Mouse (Mus musculus): ENCODE data around the gene Rgs7bp. TPM values are rescaled to one million over a fixed set of nuclear protein-coding genes. Genes with fewer than 3 reads are reported as not detected.

Rgs7bp gene
- polyA plus RNA-seq, 1 experiment: 90.1 TPM

- Histone ChIP-seq H3K27ac (ENCODE audit: insufficient read depth, low read length) (no peak overlapping the region), H3K4me1 (ENCODE audit: control insufficient read depth, insufficient read depth, low read length) (peaks cover 13% of the 10 kb centered on the region; the same call in 1 of the 2 replicates), H3K4me3 (ENCODE audit: insufficient read depth, low read length) (no peak overlapping the region)
- TF ChIP-seq POLR2A (IDR thresholded peaks at IDR 0.05; ENCODE audit: extremely low read depth, insufficient read depth, low read length) (no peak), CTCF (IDR thresholded peaks at IDR 0.05; ENCODE audit: extremely low read depth, insufficient read depth, low read length) (no peak)
These were observed 69.0 kb downstream of the Rgs7bp start for GRCm38 (mm10) chr13:104985691-104986090.

DNA sequence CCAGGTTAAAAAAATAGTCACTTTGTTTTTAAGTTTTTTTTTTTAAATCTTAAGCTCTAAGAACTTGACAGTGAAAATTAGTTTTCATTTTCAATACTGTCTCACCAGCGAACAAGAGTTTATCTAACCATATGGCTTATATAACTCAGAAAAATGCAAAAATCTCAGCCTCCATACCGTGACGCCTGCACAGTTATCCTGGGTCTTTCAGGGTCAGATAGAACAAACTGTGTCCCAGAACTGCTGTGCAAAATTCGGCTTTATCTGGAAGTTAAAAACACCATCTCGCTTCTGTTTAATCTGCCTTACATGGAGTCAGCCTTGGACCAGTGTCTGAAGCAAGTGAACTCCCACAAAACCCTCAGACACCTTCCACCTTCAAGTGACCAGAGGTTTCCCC lies 70.7 kb downstream of the Rgs7bp start:
- H3K4me1 ChIP-seq (ENCODE audit: control insufficient read depth, insufficient read depth, low read length): peaks cover 13% of the 10 kb centered on the region; the same call in 1 of the 2 replicates
- no peak overlapping the region for H3K4me3 ChIP-seq (ENCODE audit: insufficient read depth, low read length)
- H3K27ac ChIP-seq (ENCODE audit: insufficient read depth, low read length): peak overlapping the region; percentile 89
- TF ChIP-seq POLR2A (IDR thresholded peaks at IDR 0.05; ENCODE audit: extremely low read depth, insufficient read depth, low read length) (no peak), CTCF (IDR thresholded peaks at IDR 0.05; ENCODE audit: extremely low read depth, insufficient read depth, low read length) (no peak)

DNA sequence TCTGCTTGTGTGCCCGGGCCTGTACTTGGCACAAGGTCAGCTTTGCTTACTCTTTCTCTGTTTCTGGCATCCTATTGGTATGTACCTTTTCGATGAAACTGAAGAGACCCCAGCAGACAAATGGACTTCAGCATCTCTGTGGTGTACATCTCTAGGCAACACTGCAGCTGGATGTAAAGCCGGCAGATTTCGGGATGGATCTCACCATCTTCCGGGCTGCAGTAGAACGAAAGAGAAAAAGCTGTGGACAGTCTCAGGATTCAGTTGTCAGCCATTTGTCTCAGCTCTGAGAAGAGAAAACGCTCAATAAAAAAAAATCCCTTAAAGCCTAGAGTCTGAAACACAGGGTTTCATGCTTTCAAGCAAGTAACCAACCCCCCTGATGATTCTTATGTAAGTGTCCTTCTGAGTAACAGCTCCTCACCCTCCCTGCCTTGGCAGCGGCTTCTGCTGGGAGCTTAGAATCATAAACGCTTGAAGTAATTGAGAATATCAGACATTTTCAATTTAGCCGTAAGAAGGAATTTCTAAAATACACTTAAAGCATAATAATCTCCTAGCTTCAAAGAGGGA lies 71.9 kb downstream of the Rgs7bp start:
- H3K4me1 ChIP-seq (ENCODE audit: control insufficient read depth, insufficient read depth, low read length): peaks cover 13% of the 10 kb centered on the region; the same call in 1 of the 2 replicates
- peak overlapping the region; percentile 63 for H3K27ac ChIP-seq (ENCODE audit: insufficient read depth, low read length)
- TF ChIP-seq CTCF (IDR thresholded peaks at IDR 0.05; ENCODE audit: extremely low read depth, insufficient read depth, low read length) (no peak), POLR2A (IDR thresholded peaks at IDR 0.05; ENCODE audit: extremely low read depth, insufficient read depth, low read length) (0 out of 2 replicates have a peak, but pooled peaks have one; percentile 29)
- H3K4me3 ChIP-seq (ENCODE audit: insufficient read depth, low read length): no peak overlapping the region; the same call in 1 of the 2 replicates

DNA sequence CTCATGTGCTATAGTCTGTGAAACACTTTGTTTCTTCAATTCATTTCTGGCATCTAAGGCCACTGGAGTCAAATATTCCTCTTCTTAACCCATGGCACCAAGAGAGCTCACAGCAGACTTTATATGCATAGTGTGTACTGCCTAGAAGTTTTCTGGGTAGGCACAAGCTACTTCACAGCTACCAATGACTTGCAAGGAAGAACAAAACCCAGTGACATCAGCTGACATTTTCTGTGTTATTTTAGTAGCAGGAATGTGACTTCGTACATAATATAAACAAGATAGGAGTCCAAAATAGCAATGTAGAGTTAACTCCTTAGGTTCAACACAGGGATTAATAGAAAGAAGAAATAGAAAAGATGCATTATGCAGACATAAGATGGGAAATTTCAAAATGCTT lies 76.6 kb downstream of the Rgs7bp start:
- Histone ChIP-seq H3K4me1 (ENCODE audit: control insufficient read depth, insufficient read depth, low read length) (peaks cover 9% of the 10 kb centered on the region), H3K4me3 (ENCODE audit: insufficient read depth, low read length) (no peak overlapping the region), H3K27ac (ENCODE audit: insufficient read depth, low read length) (no peak overlapping the region)
- TF ChIP-seq POLR2A (IDR thresholded peaks at IDR 0.05; ENCODE audit: extremely low read depth, insufficient read depth, low read length) (no peak), CTCF (IDR thresholded peaks at IDR 0.05; ENCODE audit: extremely low read depth, insufficient read depth, low read length) (no peak)

- Histone ChIP-seq H3K4me3 (ENCODE audit: insufficient read depth, low read length) (no peak overlapping the region), H3K27ac (ENCODE audit: insufficient read depth, low read length) (no peak overlapping the region), H3K4me1 (ENCODE audit: control insufficient read depth, insufficient read depth, low read length) (peaks cover 2% of the 10 kb centered on the region; the same call in 1 of the 2 replicates)
- TF ChIP-seq POLR2A (IDR thresholded peaks at IDR 0.05; ENCODE audit: extremely low read depth, insufficient read depth, low read length) (no peak), CTCF (IDR thresholded peaks at IDR 0.05; ENCODE audit: extremely low read depth, insufficient read depth, low read length) (no peak)
These were observed 87.2 kb downstream of the Rgs7bp start for GRCm38 (mm10) chr13:104967486-104967885.

DNA sequence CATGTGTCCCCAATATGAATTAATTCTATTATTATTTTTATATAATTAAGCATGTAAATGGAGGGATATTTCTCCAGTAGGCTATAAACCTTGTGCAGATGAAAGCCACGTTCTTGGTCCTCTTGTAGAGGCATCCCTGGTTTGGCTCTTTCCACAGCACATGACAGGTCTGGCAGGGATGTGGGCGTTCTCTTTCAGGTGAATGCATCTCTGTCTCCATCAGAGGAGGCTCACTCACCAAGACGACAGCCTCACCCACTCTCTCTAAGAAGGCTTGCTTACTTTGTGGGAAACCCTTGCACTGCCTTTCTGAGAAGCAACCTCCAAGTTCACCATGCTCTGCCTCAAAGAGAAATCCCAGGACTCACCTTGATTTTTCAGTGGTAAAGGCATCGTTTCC lies 91.0 kb downstream of the Rgs7bp start:
- Histone ChIP-seq H3K27ac (ENCODE audit: insufficient read depth, low read length) (no peak overlapping the region), H3K4me3 (ENCODE audit: insufficient read depth, low read length) (no peak overlapping the region), H3K4me1 (ENCODE audit: control insufficient read depth, insufficient read depth, low read length) (peaks cover 14% of the 10 kb centered on the region)
- TF ChIP-seq POLR2A (IDR thresholded peaks at IDR 0.05; ENCODE audit: extremely low read depth, insufficient read depth, low read length) (no peak), CTCF (IDR thresholded peaks at IDR 0.05; ENCODE audit: extremely low read depth, insufficient read depth, low read length) (no peak)

DNA sequence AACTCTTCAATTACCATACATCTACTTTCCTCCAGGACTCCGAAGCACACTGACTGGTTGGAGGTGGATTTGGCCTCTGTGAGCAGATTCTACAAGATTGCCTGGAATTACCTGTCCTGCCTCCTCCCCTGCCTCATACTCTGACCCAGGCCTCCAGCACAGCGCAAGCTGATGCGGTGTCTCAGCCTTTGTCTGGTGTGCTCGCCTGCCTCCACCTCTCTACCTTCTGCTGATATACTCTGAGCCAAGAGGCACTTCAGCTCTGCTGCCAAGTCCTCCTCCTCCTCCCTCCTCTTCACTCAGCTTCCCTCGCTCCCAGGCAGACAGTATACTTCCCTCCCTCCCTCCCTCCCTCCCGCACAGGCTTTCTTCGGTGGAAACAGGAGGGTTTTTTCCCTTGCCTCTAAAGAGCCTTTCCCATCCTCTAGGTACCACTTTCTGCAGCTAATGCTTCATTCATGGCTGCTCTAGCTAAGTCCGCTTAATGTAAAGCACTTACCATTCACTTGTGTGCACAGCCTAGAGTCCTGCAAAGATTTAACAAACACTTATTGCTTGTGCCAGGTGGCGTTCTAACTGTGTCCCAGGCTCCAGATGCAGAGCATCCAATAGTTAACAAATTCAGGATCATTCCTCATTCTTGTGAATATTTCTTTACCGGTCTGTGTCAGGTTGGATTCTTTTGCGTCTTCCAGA lies 91.9 kb downstream of the Rgs7bp start:
- Histone ChIP-seq H3K4me1 (ENCODE audit: control insufficient read depth, insufficient read depth, low read length) (peaks cover 14% of the 10 kb centered on the region), H3K4me3 (ENCODE audit: insufficient read depth, low read length) (no peak overlapping the region), H3K27ac (ENCODE audit: insufficient read depth, low read length) (peak overlapping the region; percentile 61)
- TF ChIP-seq POLR2A (IDR thresholded peaks at IDR 0.05; ENCODE audit: extremely low read depth, insufficient read depth, low read length) (no peak), CTCF (IDR thresholded peaks at IDR 0.05; ENCODE audit: extremely low read depth, insufficient read depth, low read length) (no peak)

DNA sequence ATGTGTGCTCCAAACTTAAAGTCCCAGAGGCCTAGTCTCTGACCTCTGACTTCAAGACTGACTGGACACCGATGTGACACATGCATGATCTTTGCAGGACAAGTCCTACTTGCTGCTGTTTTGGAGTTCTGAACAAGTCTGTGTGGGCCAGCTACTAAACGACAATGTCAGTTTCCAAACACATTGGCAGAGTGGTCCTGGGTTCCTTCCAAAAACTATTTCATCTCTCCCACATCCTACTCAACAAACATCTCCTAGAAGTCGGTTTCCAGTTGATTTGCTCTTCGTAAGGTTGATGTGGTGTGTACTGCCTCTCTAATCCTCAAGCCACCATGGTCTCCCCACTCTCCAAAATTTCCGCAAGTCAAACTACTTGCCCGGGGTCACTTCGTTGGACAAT lies 92.6 kb downstream of the Rgs7bp start:
- Histone ChIP-seq H3K27ac (ENCODE audit: insufficient read depth, low read length) (peak overlapping the region; percentile 61; the same call in 1 of the 2 replicates), H3K4me1 (ENCODE audit: control insufficient read depth, insufficient read depth, low read length) (peaks cover 14% of the 10 kb centered on the region), H3K4me3 (ENCODE audit: insufficient read depth, low read length) (no peak overlapping the region)
- no peak for TF ChIP-seq CTCF (IDR thresholded peaks at IDR 0.05; ENCODE audit: extremely low read depth, insufficient read depth, low read length)
- TF ChIP-seq POLR2A (IDR thresholded peaks at IDR 0.05; ENCODE audit: extremely low read depth, insufficient read depth, low read length): no peak

DNA sequence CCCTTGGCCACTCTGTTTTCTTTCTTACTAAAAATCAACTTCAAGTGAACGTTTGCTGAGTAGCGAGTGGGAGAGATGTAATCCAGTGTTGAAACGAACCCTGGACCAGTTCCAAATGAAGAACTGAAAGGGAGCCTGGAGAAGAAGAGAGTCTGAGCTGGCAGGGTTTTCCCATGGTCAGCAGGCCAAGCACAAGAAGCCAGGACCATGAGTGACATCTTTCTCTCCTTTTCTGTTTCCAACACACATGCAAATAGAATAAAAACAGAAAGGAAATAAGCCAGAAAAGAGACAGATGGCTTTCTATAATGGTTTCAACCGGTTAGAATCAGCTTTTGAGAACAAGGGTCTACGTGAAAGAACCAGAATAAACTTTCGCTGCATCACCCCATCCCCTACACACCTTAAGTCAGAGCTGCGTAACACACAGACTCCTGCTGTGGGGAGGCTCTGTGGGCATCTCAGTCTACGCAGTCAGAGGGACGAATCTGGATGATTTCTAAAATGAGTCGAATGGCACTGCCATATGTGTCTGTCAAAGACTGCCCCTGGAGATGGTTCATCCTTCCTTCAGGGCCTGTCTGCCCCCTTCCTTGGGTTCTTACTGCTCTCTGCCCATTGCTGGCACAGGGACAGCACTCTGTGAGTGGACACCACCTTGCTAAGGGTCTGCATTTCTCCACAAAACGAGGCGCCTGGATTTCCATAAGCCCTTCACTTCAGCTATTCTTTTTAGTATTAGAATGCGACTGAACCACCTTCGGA lies 93.6 kb downstream of the Rgs7bp start:
- Histone ChIP-seq H3K27ac (ENCODE audit: insufficient read depth, low read length) (peak overlapping the region; percentile 12), H3K4me3 (ENCODE audit: insufficient read depth, low read length) (no peak overlapping the region), H3K4me1 (ENCODE audit: control insufficient read depth, insufficient read depth, low read length) (peaks cover 14% of the 10 kb centered on the region)
- TF ChIP-seq CTCF (IDR thresholded peaks at IDR 0.05; ENCODE audit: extremely low read depth, insufficient read depth, low read length) (no peak), POLR2A (IDR thresholded peaks at IDR 0.05; ENCODE audit: extremely low read depth, insufficient read depth, low read length) (no peak)
